Mouse (Mus musculus) heart, embryonic 11.5 days (tissue): ENCODE measurements at regions not wholly inside any gene's neighbourhood (a gene's known extent, or its start where the extent isn't known, plus 50 kb on each side); places are given as distances from the start of the nearest gene placed in this dataset.
A peak's percentile ranks its signal among the peaks of the same experiment; 100 is the strongest.

ENCODE experiments used
- ATAC-seq: fragments of 200-750 bp; cut with Nextera tagmentation; replicated peaks from 2 replicates; pipeline ENCODE4 v1.8.0; 2017; ENCODE audit warnings: moderate library complexity; ENCODE audit not compliant: insufficient number of reproducible peaks, low FRiP score, low TSS enrichment
- H3K27ac ChIP-seq: fragments of 300-500 bp; sonication (generic); 2 replicates; pipeline ENCODE4 v1.5.1; 2014; ENCODE audit warnings: mild to moderate bottlenecking, low read depth, low read length
- H3K27me3 ChIP-seq: fragments of 300-500 bp; sonication (generic); 2 replicates; pipeline ENCODE4 v1.6.1; 2014; ENCODE audit warnings: mild to moderate bottlenecking, low read length, mixed read lengths; ENCODE audit not compliant: control insufficient read depth, insufficient read depth
- H3K36me3 ChIP-seq: fragments of 300-500 bp; sonication (generic); 2 replicates; pipeline ENCODE4 v1.6.1; 2014; ENCODE audit warnings: mild to moderate bottlenecking, low read length, moderate library complexity, mixed read lengths; ENCODE audit not compliant: control insufficient read depth, insufficient read depth
- H3K4me1 ChIP-seq: fragments of 300-500 bp; sonication (generic); 2 replicates; pipeline ENCODE4 v1.6.1; 2014; ENCODE audit warnings: low read length; ENCODE audit not compliant: control insufficient read depth, insufficient read depth
- H3K4me2 ChIP-seq: fragments of 300-500 bp; sonication (generic); 2 replicates; pipeline ENCODE4 v1.6.1; 2014; ENCODE audit warnings: mild to moderate bottlenecking, moderate library complexity
- H3K4me3 ChIP-seq: fragments of 300-500 bp; sonication (generic); 2 replicates; pipeline ENCODE4 v1.5.1; 2014; ENCODE audit warnings: low read depth, low read length
- H3K9ac ChIP-seq: fragments of 300-500 bp; sonication (generic); 2 replicates; pipeline ENCODE4 v1.6.1; 2014; ENCODE audit warnings: mild to moderate bottlenecking, low read depth, low read length, moderate library complexity
- H3K9me3 ChIP-seq: fragments of 300-500 bp; sonication (generic); replicated peaks from 2 replicates; pipeline ENCODE4 v1.6.1; 2016; ENCODE audit warnings: low read length; ENCODE audit not compliant: control insufficient read depth
- WGBS: fragments of 180-500 bp; shearing (Covaris S2); extraction: QIAGEN DNeasy Blood & Tissue Kit; methylation state at CpG from one replicate; pipeline ENCODE4 v1.1.7; 2014; ENCODE audit not compliant: insufficient replicate concordance; 5-methylcytosine and 5-hydroxymethylcytosine counted together

GRCm38 (mm10) chr13:48717036-48717435 is 54.2 kb downstream of the Barx1 start:
- H3K4me3 ChIP-seq: no peak overlapping the region
- H3K9ac ChIP-seq: no peak overlapping the region
- H3K27ac ChIP-seq: no peak overlapping the region
- no peaks in the 10 kb centered on the region for H3K36me3 ChIP-seq
- WGBS: 49% methylated on average over 16 of the region's 16 CpGs
- no peaks in the 10 kb centered on the region for H3K4me1 ChIP-seq
- no peak overlapping the region for H3K4me2 ChIP-seq
- no peaks in the 10 kb centered on the region for H3K9me3 ChIP-seq
- ATAC-seq: no peak
- H3K27me3 ChIP-seq: peaks cover 3% of the 10 kb centered on the region; the same call in 1 of the 2 replicates

- H3K4me3 ChIP-seq: no peak overlapping the region
- H3K36me3 ChIP-seq: no peaks in the 10 kb centered on the region
- H3K9me3 ChIP-seq: 0 out of 2 replicates have a peak, but pooled peaks cover under 1% of the 10 kb centered on the region
- no peak overlapping the region for H3K4me2 ChIP-seq
- no peak overlapping the region for H3K27ac ChIP-seq
- no peak for ATAC-seq
- no peaks in the 10 kb centered on the region for H3K4me1 ChIP-seq
- peaks cover 3% of the 10 kb centered on the region; the same call in 1 of the 2 replicates for H3K27me3 ChIP-seq
- WGBS: 66% methylated on average over 10 of the region's 10 CpGs
- no peak overlapping the region for H3K9ac ChIP-seq
These were observed 54.7 kb downstream of the Barx1 start for GRCm38 (mm10) chr13:48717451-48717850.

- H3K9ac ChIP-seq: no peak overlapping the region
- H3K4me2 ChIP-seq: no peak overlapping the region; the same call in 1 of the 2 replicates
- WGBS: 32% methylated on average over 8 of the region's 8 CpGs
- no peak overlapping the region for H3K27ac ChIP-seq
- H3K27me3 ChIP-seq: peaks cover 7% of the 10 kb centered on the region; the same call in 1 of the 2 replicates
- ATAC-seq: no peak
- H3K4me3 ChIP-seq: no peak overlapping the region
- no peaks in the 10 kb centered on the region for H3K4me1 ChIP-seq
- 0 out of 2 replicates have a peak, but pooled peaks cover 3% of the 10 kb centered on the region for H3K9me3 ChIP-seq
- no peaks in the 10 kb centered on the region for H3K36me3 ChIP-seq
These were observed 60.9 kb downstream of the Barx1 start for GRCm38 (mm10) chr13:48723676-48724075.

- H3K36me3 ChIP-seq: no peaks in the 10 kb centered on the region
- H3K27me3 ChIP-seq: peaks cover 31% of the 10 kb centered on the region
- 0 out of 2 replicates have a peak, but pooled peaks cover 3% of the 10 kb centered on the region for H3K9me3 ChIP-seq
- 32% methylated on average over 4 of the region's 4 CpGs for WGBS
- no peak overlapping the region for H3K4me2 ChIP-seq
- H3K4me3 ChIP-seq: no peak overlapping the region
- no peak overlapping the region for H3K27ac ChIP-seq
- H3K4me1 ChIP-seq: peaks cover 14% of the 10 kb centered on the region
- no peak overlapping the region for H3K9ac ChIP-seq
- ATAC-seq: no peak
These were observed 63.6 kb downstream of the Barx1 start for GRCm38 (mm10) chr13:48726430-48726829.

GRCm38 (mm10) chr13:48731046-48731996 is 68.5 kb downstream of the Barx1 start:
- H3K36me3 ChIP-seq: no peaks in the 10 kb centered on the region
- H3K9ac ChIP-seq: no peak overlapping the region

GRCm38 (mm10) chr13:48732168-48732841 is 69.5 kb downstream of the Barx1 start:
- Histone ChIP-seq H3K36me3 (no peaks in the 10 kb centered on the region), H3K9ac (no peak overlapping the region), H3K4me2 (peak overlapping the region; percentile 32; the same call in 1 of the 2 replicates), H3K27me3 (peaks cover 70% of the 10 kb centered on the region), H3K9me3 (no peaks in the 10 kb centered on the region), H3K4me1 (peaks cover 25% of the 10 kb centered on the region), H3K4me3 (peak overlapping the region; percentile 19; the same call in 1 of the 2 replicates), H3K27ac (no peak overlapping the region)
- 3% methylated on average over 29 of the region's 29 CpGs for WGBS
- ATAC-seq: no peak

More at GRCm38 (mm10) chr13:48731046-48731996, 68.5 kb downstream of the Barx1 start:
- H3K27ac ChIP-seq: no peak overlapping the region
- peaks cover 64% of the 10 kb centered on the region for H3K27me3 ChIP-seq
- H3K9me3 ChIP-seq: no peaks in the 10 kb centered on the region
- peak overlapping the region; percentile 40 for H3K4me3 ChIP-seq
- peak overlapping the region; percentile 69 for H3K4me2 ChIP-seq
- H3K4me1 ChIP-seq: peaks cover 25% of the 10 kb centered on the region
- no peak for ATAC-seq
- 1% methylated on average over 48 of the region's 51 CpGs for WGBS

GRCm38 (mm10) chr13:48734985-48735384 is 72.2 kb downstream of the Barx1 start:
- Histone ChIP-seq H3K27me3 (peaks cover 61% of the 10 kb centered on the region), H3K4me1 (peaks cover 15% of the 10 kb centered on the region), H3K9ac (no peak overlapping the region), H3K9me3 (no peaks in the 10 kb centered on the region), H3K27ac (no peak overlapping the region), H3K4me2 (no peak overlapping the region), H3K36me3 (no peaks in the 10 kb centered on the region), H3K4me3 (no peak overlapping the region)
- WGBS: 55% methylated on average over 9 of the region's 9 CpGs
- ATAC-seq: no peak

- Histone ChIP-seq H3K27ac (no peak overlapping the region), H3K4me3 (no peak overlapping the region), H3K4me2 (no peak overlapping the region), H3K4me1 (0 out of 2 replicates have a peak, but pooled peaks cover 3% of the 10 kb centered on the region), H3K36me3 (no peaks in the 10 kb centered on the region), H3K9ac (no peak overlapping the region), H3K9me3 (no peaks in the 10 kb centered on the region), H3K27me3 (peaks cover 15% of the 10 kb centered on the region)
- 48% methylated on average over 5 of the region's 5 CpGs for WGBS
- no peak for ATAC-seq
These were observed 82.8 kb downstream of the Barx1 start for GRCm38 (mm10) chr13:48745566-48745965.
